Mouse (Mus musculus): ENCODE measurements around the gene Pfkfb2. TPM values are rescaled to one million over a fixed set of nuclear protein-coding genes. Genes with fewer than 3 reads are reported as not detected.

Gene Pfkfb2
- polyA plus RNA-seq, 1 experiment from 2014 or later = 5.1 TPM

DNA sequence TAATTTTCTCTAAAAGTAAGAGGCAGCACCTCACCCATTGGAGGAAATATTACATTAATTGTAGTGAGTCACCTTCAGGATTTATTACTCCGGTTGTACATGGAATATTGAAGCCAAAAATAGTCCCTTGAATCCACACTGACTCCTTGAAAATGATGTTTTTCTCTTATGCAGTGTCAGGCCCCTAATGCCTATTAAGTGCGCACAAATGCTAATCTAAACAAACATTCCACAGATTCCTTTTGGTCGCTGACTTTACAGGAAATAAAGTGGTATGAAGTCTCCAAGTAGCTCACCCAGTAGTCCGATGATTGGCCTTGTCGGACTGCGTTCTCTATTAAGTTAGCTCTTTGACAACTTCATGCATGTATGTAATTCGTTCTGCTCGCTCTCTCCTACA, 5.8 kb upstream of the Pfkfb2 start:
- Histone ChIP-seq H3K27ac (replicated peaks; ENCODE audit: low read depth, low read length) (no peak overlapping the region), H3K9ac (replicated peaks; ENCODE audit: low read length) (no peak overlapping the region), H3K9me3 (replicated peaks; ENCODE audit: control insufficient read depth, low read length) (no peaks in the 10 kb centered on the region), H3K4me1 (ENCODE audit: control insufficient read depth, insufficient read depth, low read length) (no peaks in the 10 kb centered on the region), H3K36me3 (replicated peaks; ENCODE audit: control insufficient read depth, insufficient read depth, low read depth, low read length) (no peaks in the 10 kb centered on the region), H3K27me3 (ENCODE audit: control insufficient read depth, insufficient read depth, low read length) (no peaks in the 10 kb centered on the region), H3K4me3 (ENCODE audit: low read depth, low read length) (no peak overlapping the region), H3K4me2 (ENCODE audit: low read depth, low read length) (no peak overlapping the region)
- ATAC-seq (replicated peaks; ENCODE audit: insufficient number of reproducible peaks, low FRiP score, low TSS enrichment, low read depth) = no peak
- no peak for DNase-seq (ENCODE audit: low spot score)
- WGBS = 75% methylated on average over 8 of the region's 8 CpGs

DNA sequence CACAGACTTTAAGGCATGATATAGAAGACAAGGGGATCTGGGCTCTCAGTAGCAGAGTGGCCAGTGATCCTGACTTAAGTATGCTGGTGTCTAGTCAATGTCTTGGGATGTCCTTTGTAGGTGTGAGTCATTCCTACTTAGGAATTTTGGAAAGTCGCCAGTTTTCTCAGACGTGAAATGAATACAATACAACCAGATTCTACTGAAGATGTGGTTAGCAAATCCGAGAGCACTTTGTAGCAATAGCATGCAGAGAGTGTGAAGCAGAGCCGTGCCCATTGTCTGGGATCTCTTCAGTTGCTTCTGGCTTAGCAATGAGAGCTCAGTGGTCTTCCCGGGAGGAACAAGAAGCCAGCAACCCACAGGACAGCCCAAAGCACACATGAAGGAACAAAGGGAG, 5.4 kb upstream of the Pfkfb2 start:
- ATAC-seq (replicated peaks; ENCODE audit: insufficient number of reproducible peaks, low FRiP score, low TSS enrichment, low read depth) (no peak), DNase-seq (ENCODE audit: low spot score) (no peak)
- 71% methylated on average over 5 of the region's 5 CpGs for WGBS
- Histone ChIP-seq H3K4me1 (ENCODE audit: control insufficient read depth, insufficient read depth, low read length) (no peaks in the 10 kb centered on the region), H3K4me3 (ENCODE audit: low read depth, low read length) (no peak overlapping the region), H3K9me3 (replicated peaks; ENCODE audit: control insufficient read depth, low read length) (no peaks in the 10 kb centered on the region), H3K9ac (replicated peaks; ENCODE audit: low read length) (no peak overlapping the region), H3K4me2 (ENCODE audit: low read depth, low read length) (no peak overlapping the region), H3K27ac (replicated peaks; ENCODE audit: low read depth, low read length) (no peak overlapping the region), H3K27me3 (ENCODE audit: control insufficient read depth, insufficient read depth, low read length) (no peaks in the 10 kb centered on the region), H3K36me3 (replicated peaks; ENCODE audit: control insufficient read depth, insufficient read depth, low read depth, low read length) (no peaks in the 10 kb centered on the region)

DNA sequence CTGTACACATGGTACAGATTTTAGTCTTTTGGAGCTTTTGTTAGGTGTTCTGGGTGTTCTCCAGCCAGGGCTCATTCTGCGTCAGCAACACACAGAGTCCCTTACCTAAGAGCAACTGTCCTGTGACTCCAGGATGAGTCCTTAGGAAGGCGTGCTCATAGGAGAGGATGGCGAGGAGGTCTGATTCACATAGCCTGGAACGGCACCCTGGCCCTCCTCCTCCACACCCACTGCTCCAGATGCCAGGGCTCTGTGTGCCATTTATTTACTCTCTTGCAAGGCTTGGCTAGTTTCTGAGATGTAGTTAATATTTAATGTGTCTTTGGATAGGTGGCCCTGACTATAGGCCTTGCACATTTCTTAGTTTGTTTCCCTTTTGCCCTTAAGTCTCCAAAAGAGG, 4.6 kb upstream of the Pfkfb2 start:
- no peak overlapping the region for H3K27ac ChIP-seq (replicated peaks; ENCODE audit: low read depth, low read length)
- no peak for ATAC-seq (replicated peaks; ENCODE audit: insufficient number of reproducible peaks, low FRiP score, low TSS enrichment, low read depth)
- 92% methylated on average over 4 of the region's 4 CpGs for WGBS

DNA sequence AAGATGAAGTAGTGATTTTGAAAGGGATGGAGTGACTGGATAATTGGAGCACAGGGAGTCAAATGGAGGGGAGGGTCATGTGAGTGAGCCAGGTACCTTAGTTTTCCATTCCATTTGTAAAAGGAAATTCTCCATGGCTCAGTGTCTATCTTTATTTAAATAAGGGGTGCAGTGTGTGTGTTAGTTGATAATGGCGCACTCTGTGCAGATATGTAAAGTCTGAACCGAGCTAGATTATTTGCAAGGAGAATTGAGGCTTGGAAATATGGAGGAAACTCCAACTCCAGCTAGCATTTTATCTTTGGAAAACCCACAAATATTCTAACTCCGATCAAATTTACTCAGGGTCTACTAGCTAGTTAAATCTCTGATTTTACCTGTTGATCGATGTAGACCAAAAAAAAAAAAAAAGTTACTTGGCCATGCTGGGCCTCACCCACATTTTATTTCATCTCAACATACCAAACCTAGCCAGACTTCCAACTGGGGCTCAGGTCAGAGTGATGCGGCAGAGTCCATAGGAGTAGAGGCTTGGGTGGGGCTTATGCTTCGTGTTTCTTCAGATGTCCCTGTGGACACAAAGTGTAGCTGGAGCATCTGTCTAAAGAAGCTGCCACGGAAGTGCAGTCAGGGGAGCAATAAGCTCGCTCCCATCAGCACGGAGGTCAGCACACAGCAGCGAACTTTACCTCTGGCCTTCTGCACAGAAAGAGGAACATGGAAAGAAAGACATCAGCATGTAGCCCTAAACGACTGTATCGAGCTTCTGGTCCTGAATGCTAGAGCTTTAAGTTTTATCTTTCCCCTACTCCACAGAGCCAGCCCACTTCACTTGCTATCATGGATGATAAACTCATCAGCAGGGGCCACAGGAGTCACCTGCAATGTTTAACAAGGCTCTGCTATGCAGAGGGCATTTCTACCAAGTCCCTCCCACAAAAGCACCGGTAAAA, 3.9 kb upstream of the Pfkfb2 start:
- Histone ChIP-seq H3K4me1 (ENCODE audit: control insufficient read depth, insufficient read depth, low read length) (no peaks in the 10 kb centered on the region), H3K4me3 (ENCODE audit: low read depth, low read length) (no peak overlapping the region), H3K9ac (replicated peaks; ENCODE audit: low read length) (no peak overlapping the region), H3K9me3 (replicated peaks; ENCODE audit: control insufficient read depth, low read length) (no peaks in the 10 kb centered on the region), H3K27ac (replicated peaks; ENCODE audit: low read depth, low read length) (no peak overlapping the region), H3K4me2 (ENCODE audit: low read depth, low read length) (no peak overlapping the region), H3K27me3 (ENCODE audit: control insufficient read depth, insufficient read depth, low read length) (no peaks in the 10 kb centered on the region), H3K36me3 (replicated peaks; ENCODE audit: control insufficient read depth, insufficient read depth, low read depth, low read length) (no peaks in the 10 kb centered on the region)
- DNase-seq (ENCODE audit: low spot score) (no peak), ATAC-seq (replicated peaks; ENCODE audit: insufficient number of reproducible peaks, low FRiP score, low TSS enrichment, low read depth) (no peak)
- WGBS = 89% methylated on average over 13 of the region's 13 CpGs

More for the DNA sequence above, 4.6 kb upstream of the Pfkfb2 start:
- H3K27me3 ChIP-seq (ENCODE audit: control insufficient read depth, insufficient read depth, low read length) = no peaks in the 10 kb centered on the region
- DNase-seq (ENCODE audit: low spot score) = no peak
- H3K36me3 ChIP-seq (replicated peaks; ENCODE audit: control insufficient read depth, insufficient read depth, low read depth, low read length) = no peaks in the 10 kb centered on the region
- no peaks in the 10 kb centered on the region for H3K9me3 ChIP-seq (replicated peaks; ENCODE audit: control insufficient read depth, low read length)
- H3K4me2 ChIP-seq (ENCODE audit: low read depth, low read length) = no peak overlapping the region
- no peak overlapping the region for H3K9ac ChIP-seq (replicated peaks; ENCODE audit: low read length)
- no peaks in the 10 kb centered on the region for H3K4me1 ChIP-seq (ENCODE audit: control insufficient read depth, insufficient read depth, low read length)
- H3K4me3 ChIP-seq (ENCODE audit: low read depth, low read length) = no peak overlapping the region

DNA sequence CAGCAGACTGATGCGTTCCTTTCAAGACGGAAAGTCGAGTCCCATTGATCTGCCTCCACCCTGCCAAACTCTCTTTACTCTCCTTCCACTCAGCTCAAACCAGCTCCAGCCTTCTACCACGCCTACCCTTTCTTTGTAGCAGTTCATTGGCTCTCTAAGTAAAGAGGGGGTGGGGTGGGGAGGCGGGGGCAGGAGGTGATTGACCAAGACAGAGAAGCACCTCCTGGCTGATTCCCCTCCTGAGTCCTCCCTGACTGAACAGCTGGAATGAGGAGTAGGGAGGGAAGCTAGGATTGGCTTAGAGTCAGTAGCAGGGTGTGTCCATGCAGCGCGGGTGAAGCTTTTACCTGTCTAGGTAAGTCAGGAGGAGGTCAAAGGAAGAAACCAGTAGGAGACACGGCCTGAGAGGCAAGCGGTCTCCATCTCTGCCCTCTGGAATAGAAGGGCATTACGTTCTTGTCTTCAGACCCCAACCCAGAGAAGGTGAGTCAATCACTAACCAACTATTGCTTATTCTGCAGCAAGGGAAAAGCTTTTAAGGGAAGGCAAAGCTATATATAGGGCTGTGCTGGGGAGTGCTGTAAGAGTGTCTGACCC, 2.8 kb upstream of the Pfkfb2 start, which contains the start of gene AA986860:
Gene AA986860, plus strand, starts transcription at position 236 of the 597 bp plus-strand sequence.
- H3K9ac ChIP-seq (replicated peaks; ENCODE audit: low read length) = no peak within 1 kb of the TSS
- 5% methylated on average over 10 of the region's 10 CpGs for WGBS
- peak; percentile 48 for DNase-seq (ENCODE audit: low spot score)
- no peaks in the 10 kb centered on the region for H3K9me3 ChIP-seq (replicated peaks; ENCODE audit: control insufficient read depth, low read length)
- no peaks in the 10 kb centered on the region for H3K36me3 ChIP-seq (replicated peaks; ENCODE audit: control insufficient read depth, insufficient read depth, low read depth, low read length)
- no peaks in the 10 kb centered on the region for H3K27me3 ChIP-seq (ENCODE audit: control insufficient read depth, insufficient read depth, low read length)
- peak; percentile 89 for ATAC-seq (replicated peaks; ENCODE audit: insufficient number of reproducible peaks, low FRiP score, low TSS enrichment, low read depth)
- H3K4me2 ChIP-seq (ENCODE audit: low read depth, low read length) = no peak within 1 kb of the TSS
- no peaks in the 10 kb centered on the region for H3K4me1 ChIP-seq (ENCODE audit: control insufficient read depth, insufficient read depth, low read length)
- no peak within 1 kb of the TSS for H3K4me3 ChIP-seq (ENCODE audit: low read depth, low read length)
- no peak within 1 kb of the TSS for H3K27ac ChIP-seq (replicated peaks; ENCODE audit: low read depth, low read length)

DNA sequence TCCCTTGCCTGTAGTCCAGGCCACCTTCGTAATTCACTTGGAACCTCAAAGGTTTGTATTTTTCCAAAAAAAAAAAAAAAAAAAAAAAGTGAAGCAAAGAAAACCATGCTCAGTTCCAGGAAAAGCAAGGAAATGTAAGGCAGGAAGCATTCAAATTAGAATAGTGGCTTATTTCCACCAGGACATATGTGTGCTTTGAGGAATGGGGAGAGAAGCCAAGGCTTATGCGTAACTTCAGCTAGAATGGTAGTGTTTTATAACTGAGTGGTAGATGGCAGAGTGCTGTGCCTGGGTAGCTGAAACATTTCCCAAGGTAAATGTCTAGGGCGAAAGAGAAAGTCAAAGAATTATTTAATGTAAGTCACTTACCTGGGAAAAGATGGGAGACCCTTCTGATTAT, 345 bp downstream of the Pfkfb2 start:
- DNase-seq (ENCODE audit: low spot score) (no peak), ATAC-seq (replicated peaks; ENCODE audit: insufficient number of reproducible peaks, low FRiP score, low TSS enrichment, low read depth) (no peak)
- Histone ChIP-seq H3K36me3 (replicated peaks; ENCODE audit: control insufficient read depth, insufficient read depth, low read depth, low read length) (no peaks in the 10 kb centered on the region), H3K9ac (replicated peaks; ENCODE audit: low read length) (no peak overlapping the region), H3K4me3 (ENCODE audit: low read depth, low read length) (no peak overlapping the region), H3K27ac (replicated peaks; ENCODE audit: low read depth, low read length) (no peak overlapping the region), H3K27me3 (ENCODE audit: control insufficient read depth, insufficient read depth, low read length) (no peaks in the 10 kb centered on the region), H3K4me2 (ENCODE audit: low read depth, low read length) (no peak overlapping the region), H3K4me1 (ENCODE audit: control insufficient read depth, insufficient read depth, low read length) (no peaks in the 10 kb centered on the region), H3K9me3 (replicated peaks; ENCODE audit: control insufficient read depth, low read length) (no peaks in the 10 kb centered on the region)
- WGBS = 88% methylated on average over 3 of the region's 3 CpGs

DNA sequence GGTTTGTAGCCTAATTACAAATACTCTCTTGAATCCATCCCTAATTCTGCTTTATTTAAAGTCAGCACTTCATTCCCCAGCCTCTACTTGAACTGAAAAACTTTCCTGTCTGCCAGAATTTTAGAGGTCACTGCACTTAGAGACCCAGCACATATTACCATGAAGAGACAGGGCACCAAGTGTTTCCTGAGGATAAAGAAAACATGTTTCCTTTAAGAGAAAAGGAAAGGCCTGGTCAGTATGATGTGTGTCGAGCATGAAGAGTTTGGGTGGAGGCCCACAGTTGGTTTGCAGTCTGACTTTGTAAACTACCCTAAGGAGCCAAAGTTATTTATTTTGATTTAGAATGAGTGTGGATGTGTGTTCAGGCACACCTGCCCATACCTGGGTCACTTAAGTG, 983 bp downstream of the Pfkfb2 start:
- Histone ChIP-seq H3K4me1 (ENCODE audit: control insufficient read depth, insufficient read depth, low read length) (no peaks in the 10 kb centered on the region), H3K36me3 (replicated peaks; ENCODE audit: control insufficient read depth, insufficient read depth, low read depth, low read length) (no peaks in the 10 kb centered on the region), H3K4me3 (ENCODE audit: low read depth, low read length) (no peak overlapping the region), H3K4me2 (ENCODE audit: low read depth, low read length) (no peak overlapping the region), H3K9me3 (replicated peaks; ENCODE audit: control insufficient read depth, low read length) (no peaks in the 10 kb centered on the region), H3K9ac (replicated peaks; ENCODE audit: low read length) (no peak overlapping the region), H3K27me3 (ENCODE audit: control insufficient read depth, insufficient read depth, low read length) (no peaks in the 10 kb centered on the region), H3K27ac (replicated peaks; ENCODE audit: low read depth, low read length) (no peak overlapping the region)
- WGBS = 79% methylated on average over 1 of the region's 1 CpGs
- DNase-seq (ENCODE audit: low spot score) (no peak), ATAC-seq (replicated peaks; ENCODE audit: insufficient number of reproducible peaks, low FRiP score, low TSS enrichment, low read depth) (no peak)

DNA sequence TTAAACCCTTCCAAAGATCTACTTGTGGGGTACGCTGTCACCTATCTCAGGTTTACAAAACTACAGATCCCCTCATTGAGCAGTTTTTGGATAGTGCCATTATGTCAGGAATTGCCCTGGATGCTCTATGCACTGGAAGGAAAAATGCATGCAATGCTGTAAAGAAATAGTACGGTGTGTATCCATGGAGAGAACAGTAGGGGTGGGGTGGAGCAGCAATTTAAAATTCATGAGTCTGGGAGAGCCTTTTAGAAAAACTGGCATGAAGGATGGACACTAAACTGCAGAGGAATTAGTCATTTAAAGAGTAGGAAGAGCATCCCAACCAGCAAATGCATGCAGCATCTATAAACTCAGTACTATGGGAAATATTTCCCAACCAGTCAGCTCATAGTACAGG, 2.7 kb downstream of the Pfkfb2 start:
- Histone ChIP-seq H3K4me1 (ENCODE audit: control insufficient read depth, insufficient read depth, low read length) (no peaks in the 10 kb centered on the region), H3K4me3 (ENCODE audit: low read depth, low read length) (no peak overlapping the region), H3K4me2 (ENCODE audit: low read depth, low read length) (no peak overlapping the region), H3K9me3 (replicated peaks; ENCODE audit: control insufficient read depth, low read length) (no peaks in the 10 kb centered on the region), H3K9ac (replicated peaks; ENCODE audit: low read length) (no peak overlapping the region), H3K27ac (replicated peaks; ENCODE audit: low read depth, low read length) (no peak overlapping the region), H3K27me3 (ENCODE audit: control insufficient read depth, insufficient read depth, low read length) (no peaks in the 10 kb centered on the region), H3K36me3 (replicated peaks; ENCODE audit: control insufficient read depth, insufficient read depth, low read depth, low read length) (no peaks in the 10 kb centered on the region)
- DNase-seq (ENCODE audit: low spot score) (no peak), ATAC-seq (replicated peaks; ENCODE audit: insufficient number of reproducible peaks, low FRiP score, low TSS enrichment, low read depth) (no peak)
- 94% methylated on average over 2 of the region's 2 CpGs for WGBS
